Mouse (Mus musculus): ENCODE data around the gene C7.

The C7 gene

GRCm38 (mm10) chr15:5002903-5003302 lies 60.6 kb downstream of the C7 start:
- DNase-seq (ENCODE audit: low spot score in 2 of 2), result no peak

DNA sequence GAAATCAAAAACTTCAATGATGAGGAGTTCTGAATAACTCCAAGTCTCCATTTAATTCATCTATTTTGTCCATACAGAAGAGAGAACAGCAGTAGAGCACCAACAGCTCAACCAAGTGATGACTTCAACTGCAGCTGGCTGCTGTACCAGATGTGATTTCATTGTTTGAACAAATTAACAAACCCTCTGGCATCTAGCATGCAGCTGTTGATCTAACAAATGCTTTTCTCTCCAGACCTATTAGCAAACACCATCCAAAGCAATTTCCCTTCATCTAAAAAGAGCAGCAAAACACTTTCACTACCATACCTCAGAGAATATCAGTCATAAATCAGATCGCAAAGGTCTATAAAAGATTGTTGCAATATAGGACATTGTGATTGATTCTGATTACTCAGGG lies 90.2 kb downstream of the C7 start:
- DNase-seq (ENCODE audit: low spot score in 2 of 2), result no peak
